Comparison of ENCODE assay signal across 13 mouse cellular contexts in genomic region chrX:71468639-71469295, GRCm38 (mm10). TPM values are rescaled to one million over a fixed set of nuclear protein-coding genes. Genes with fewer than 3 reads are reported as not detected.
DNase-seq lines count a peak whose midpoint lies in the region; ATAC-seq lines count a peak whose summit lies in the region.
"Had no signal": no experiment of that assay in that cellular context is flagged by ENCODE, and none has a peak within 500 bp of the region (broad histone marks: within the 10 kb centered on the region; RNA-seq: fewer than 3 reads in every experiment).

No protein-coding gene starts in this region.

- WGBS in liver, embryonic 16.5 days (ENCODE audit: insufficient replicate concordance), result 53% methylated on average over 5 of the region's 5 CpGs

- peaks cover 19% of the 10 kb centered on the region for H3K4me1 ChIP-seq in liver, embryonic 16.5 days (ENCODE audit: control insufficient read depth, low read depth, low read length)

- ATAC-seq in CD4-positive, CD25-positive, alpha-beta regulatory T cell, adult 4 months, result peak; percentile 82
- peak; percentile 91 for ATAC-seq in erythroblast, adult 5-6 weeks (replicated peaks; ENCODE audit: low FRiP score, poor library complexity, severe bottlenecking)
- ATAC-seq in liver, embryonic 16.5 days (ENCODE audit: low read depth), result peak; percentile 75

- no peak overlapping the region for H3K4me2 ChIP-seq in liver, embryonic 16.5 days (ENCODE audit: low read depth, low read length)

- no peak overlapping the region for H3K9ac ChIP-seq in liver, embryonic 16.5 days (ENCODE audit: low read depth, low read length)

- no peaks in the 10 kb centered on the region for H3K36me3 ChIP-seq in liver, embryonic 16.5 days (ENCODE audit: control insufficient read depth, insufficient read depth)

- no peaks in the 10 kb centered on the region for H3K27me3 ChIP-seq in liver, embryonic 16.5 days (ENCODE audit: control insufficient read depth, insufficient read depth, low read depth, low read length)

- peak overlapping the region; percentile 76 for H3K27ac ChIP-seq in liver, embryonic 16.5 days (ENCODE audit: low read length)
- H3K27ac ChIP-seq: heart, adult 2 months; stomach, postnatal 0 days had no signal

- DNase-seq in thymus, postnatal 25 days, result peak; percentile 32
- no peak for DNase-seq in gastrocnemius, postnatal 4 days (ENCODE audit: low spot score in 2 of 2)
- no peak for DNase-seq in right cerebral cortex, postnatal 14 days
- no peak for DNase-seq in layer of hippocampus, adult 18-20 months (ENCODE audit: low spot score in 2 of 2)
- DNase-seq: cerebellum, adult 2 months; heart, adult 2 months; heart, postnatal 10 days; kidney, postnatal 25 days; lung, adult 18-20 months had no signal

- H3K9me3 ChIP-seq in liver, embryonic 16.5 days (replicated peaks; ENCODE audit: control insufficient read depth, low read length), result no peaks in the 10 kb centered on the region

- no peak overlapping the region for H3K4me3 ChIP-seq in liver, embryonic 16.5 days (ENCODE audit: low read depth, low read length)
- H3K4me3 ChIP-seq: heart, adult 2 months had no signal

RNA-seq across cellular contexts. Expression of gene Cd99l2, which starts 23.9 kb away (rescaled TPM):
- polyA plus RNA-seq in CD4-positive, CD25-positive, alpha-beta regulatory T cell, adult 4 months (2017; shearing (Covaris generic)), result 10 to 100 TPM; 20.0 to 23.7 TPM
- total RNA-seq in erythroblast, adult 5-6 weeks (2015; ENCODE audit: low replicate concordance), result 0.77 and 6.1 TPM in 2 replicates
- 6.3 and 7.0 TPM in 2 replicates for total RNA-seq in erythroblast, adult 5-6 weeks (2017; ENCODE audit: low replicate concordance)
- 10.8 and 11.1 TPM in 2 replicates for polyA plus RNA-seq in liver, embryonic 16.5 days (2015; fragmentation: Nextera tagmentation; extraction: Ambion mirVana)
- total RNA-seq in gastrocnemius, postnatal 4 days (2021), result 10 to 100 TPM; 28.4 to 30.3 TPM
- total RNA-seq in layer of hippocampus, adult 18-20 months (2021), result 10 to 100 TPM; 50.5 to 52.0 TPM
